Mouse (Mus musculus) limb, embryonic 11.5 days (tissue): ENCODE results near the gene Gm20219. TPM values are rescaled to one million over a fixed set of nuclear protein-coding genes. Genes with fewer than 3 reads are reported as not detected.

Experiments
- ATAC-seq: fragments of 200-750 bp; cut with Nextera tagmentation; 2 replicates; pipeline ENCODE4 v1.8.0; 2017; ENCODE audit warnings: low read depth; ENCODE audit not compliant: insufficient number of reproducible peaks, low FRiP score, low TSS enrichment
- DNase-seq: peaks from one replicate; pipeline ENCODE4 v3.0.0-alpha.2; 2015; ENCODE audit warnings: low spot score
- H3K27ac ChIP-seq: fragments of 300-500 bp; sonication (generic); replicated peaks from 2 replicates; pipeline ENCODE4 v1.5.1; 2014; ENCODE audit warnings: low read depth, mild to moderate bottlenecking, low read length
- H3K27me3 ChIP-seq: fragments of 300-500 bp; sonication (generic); 2 replicates; pipeline ENCODE4 v1.6.1; 2014; ENCODE audit warnings: mild to moderate bottlenecking, low read length, mixed read lengths; ENCODE audit not compliant: control insufficient read depth, insufficient read depth
- H3K36me3 ChIP-seq: fragments of 300-500 bp; sonication (generic); 2 replicates; pipeline ENCODE4 v1.6.1; 2014; ENCODE audit warnings: mild to moderate bottlenecking, low read length, moderate library complexity, mixed read lengths; ENCODE audit not compliant: control insufficient read depth, insufficient read depth
- H3K4me1 ChIP-seq: fragments of 300-500 bp; sonication (generic); 2 replicates; pipeline ENCODE4 v1.6.1; 2014; ENCODE audit warnings: low read length, mixed read lengths; ENCODE audit not compliant: control insufficient read depth, insufficient read depth
- H3K4me2 ChIP-seq: fragments of 300-500 bp; sonication (generic); 2 replicates; pipeline ENCODE4 v1.6.1; 2014; ENCODE audit warnings: low read depth, mild to moderate bottlenecking, moderate library complexity; ENCODE audit not compliant: severe bottlenecking
- H3K4me3 ChIP-seq: fragments of 300-500 bp; sonication (generic); 2 replicates; pipeline ENCODE4 v1.5.1; 2014; ENCODE audit warnings: low read depth, low read length
- H3K9ac ChIP-seq: fragments of 300-500 bp; sonication (generic); 2 replicates; pipeline ENCODE4 v1.6.1; 2014; ENCODE audit warnings: mild to moderate bottlenecking, low read length
- H3K9me3 ChIP-seq: fragments of 300-500 bp; sonication (generic); 2 replicates; pipeline ENCODE4 v1.6.1; 2016; ENCODE audit warnings: low read length; ENCODE audit not compliant: control insufficient read depth
- WGBS: fragments of 180-500 bp; shearing (Covaris S2); extraction: QIAGEN DNeasy Blood & Tissue Kit; methylation state at CpG from one replicate; pipeline ENCODE4 v1.1.7; 2014; 5-methylcytosine and 5-hydroxymethylcytosine counted together
- polyA plus RNA-seq: library from polyadenylated mRNA; unstranded; fragments of >200 nt; fragmentation: Nextera tagmentation; extraction: Ambion mirVana; gene quantifications from 2 replicates; pipeline ENCODE4 v1.2.1, GENCODE M21; 2014

Gene Gm20219
- polyA plus RNA-seq, 1 experiment from 2014 or later: 0.73 TPM

DNA sequence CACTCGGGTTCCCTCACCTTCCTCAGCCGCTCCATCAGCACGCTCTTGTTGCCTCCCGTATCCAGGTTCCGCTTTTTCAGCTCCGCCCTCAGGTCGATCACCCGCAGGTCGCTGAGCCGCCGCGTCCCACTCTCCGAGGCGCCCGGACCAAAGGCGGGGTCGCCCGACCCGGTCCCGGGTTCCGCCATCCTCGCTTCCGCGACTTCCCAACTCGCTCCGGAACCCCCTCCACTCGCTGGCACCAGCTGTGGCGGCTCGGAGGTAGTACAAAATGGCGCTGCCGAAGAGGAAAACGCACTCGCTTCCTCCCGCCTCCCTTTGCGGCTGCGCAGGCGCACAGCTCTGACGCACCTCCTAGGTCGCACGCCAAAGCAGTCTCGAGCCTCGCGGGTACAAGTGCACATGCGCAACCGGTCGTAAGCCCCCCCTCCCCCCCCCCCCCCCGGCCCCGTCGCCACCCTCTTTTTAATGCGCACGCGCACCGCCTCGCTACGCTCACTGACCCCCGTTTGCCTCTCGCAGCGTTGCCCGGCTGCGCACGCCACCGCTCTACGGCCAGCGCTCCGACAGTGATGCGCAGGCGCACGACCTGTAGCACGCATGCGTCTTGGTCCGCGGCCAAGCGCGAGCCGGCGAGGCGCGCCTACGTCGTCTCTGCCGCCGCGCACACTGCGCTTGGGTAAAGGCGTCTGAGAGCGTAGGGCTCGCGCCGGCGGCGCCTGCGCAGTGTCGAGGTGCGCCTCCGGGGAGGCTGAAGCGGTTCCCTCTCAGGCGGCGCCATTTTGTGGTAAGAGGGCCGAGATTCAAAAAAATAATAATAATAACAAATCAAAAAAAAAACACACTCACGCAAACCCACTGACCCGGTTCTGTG, 30.3 kb upstream of the Gm20219 start, which contains the start of the genes Safb2 and Safb:
TSS of gene Safb2 (minus strand) at position 329 of the 874 bp plus-strand sequence.
TSS of gene Safb (plus strand) at position 569 of the 874 bp plus-strand sequence.
- ATAC-seq: peak; percentile 95
- H3K4me1 ChIP-seq: peaks cover 26% of the 10 kb centered on the region
- peaks cover 38% of the 10 kb centered on the region for H3K36me3 ChIP-seq

DNA sequence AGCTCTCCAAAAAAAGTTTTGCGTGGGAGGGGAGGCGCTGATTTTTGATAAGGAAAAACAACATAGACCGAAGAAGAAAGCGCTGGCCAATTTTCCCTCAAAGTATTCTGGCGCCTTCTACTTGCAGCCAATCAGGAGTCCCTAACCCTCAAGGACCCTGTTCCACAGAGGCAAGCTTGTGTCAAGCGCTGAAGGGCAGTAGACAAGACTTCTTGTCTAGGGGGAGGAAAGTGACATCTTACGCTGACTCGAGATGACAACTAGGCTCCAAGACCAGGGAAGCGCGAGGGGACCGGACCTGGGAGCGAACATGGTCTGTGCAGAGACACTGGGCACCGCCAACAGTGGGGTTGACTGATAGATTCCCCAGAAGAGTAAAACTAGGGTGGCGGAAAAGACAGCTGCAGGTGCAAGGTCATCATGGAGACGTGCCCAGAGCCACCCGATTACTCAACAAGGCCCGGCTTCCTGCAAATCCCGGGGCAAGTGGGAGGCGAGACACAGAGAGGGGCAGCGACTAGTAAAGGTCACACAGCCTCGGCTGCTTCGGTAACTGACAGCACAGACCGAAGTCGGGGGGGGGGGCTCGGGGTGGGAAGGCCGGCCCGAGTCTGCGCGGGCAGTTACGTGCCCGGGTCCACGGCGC, 29.5 kb upstream of the Gm20219 start:
- Histone ChIP-seq H3K36me3 (peaks cover 34% of the 10 kb centered on the region), H3K9me3 (no peaks in the 10 kb centered on the region), H3K4me1 (peaks cover 26% of the 10 kb centered on the region), H3K4me2 (peak overlapping the region; percentile 89), H3K27me3 (no peaks in the 10 kb centered on the region), H3K9ac (peak overlapping the region; percentile 86), H3K27ac (peak overlapping the region; percentile 87), H3K4me3 (peak overlapping the region; percentile 96)
- DNase-seq (no peak), ATAC-seq (peak; percentile 14)
- WGBS: 5% methylated on average over 33 of the region's 33 CpGs

More for the DNA sequence above, 30.3 kb upstream of the Gm20219 start, which contains the start of the genes Safb2 and Safb:
- Histone ChIP-seq H3K9me3 (no peaks in the 10 kb centered on the region), H3K4me2 (peak within 1 kb of the TSS; percentile 89), H3K9ac (peak within 1 kb of the TSS; percentile 91), H3K4me3 (peak within 1 kb of the TSS; percentile 96), H3K27me3 (no peaks in the 10 kb centered on the region), H3K27ac (peak within 1 kb of the TSS; percentile 87)
- WGBS: under 1% methylated on average over 74 of the region's 101 CpGs
- DNase-seq: peak; percentile 98

DNA sequence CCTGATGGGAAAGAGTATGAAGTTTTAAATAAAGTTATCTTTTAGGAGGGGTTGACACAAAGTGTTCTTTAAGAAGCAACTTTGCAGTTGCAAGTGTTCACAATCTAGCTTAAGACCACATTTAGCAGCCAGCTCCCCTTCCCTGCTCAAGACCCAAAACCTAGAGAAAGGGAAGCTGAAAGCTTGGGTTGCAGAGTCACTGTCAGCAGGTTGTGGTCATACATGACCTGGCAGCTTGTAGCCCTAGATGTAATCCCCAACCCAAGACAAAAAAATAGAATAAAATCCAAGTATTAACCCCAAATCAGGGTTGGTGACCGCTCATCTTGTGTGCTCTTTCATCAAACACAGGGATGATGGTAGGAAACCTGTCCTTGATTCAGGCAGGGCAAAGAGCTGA, 28.9 kb upstream of the Gm20219 start:
- H3K9me3 ChIP-seq: no peaks in the 10 kb centered on the region
- H3K4me3 ChIP-seq: peak overlapping the region; percentile 96
- no peaks in the 10 kb centered on the region for H3K27me3 ChIP-seq
- H3K4me1 ChIP-seq: peaks cover 26% of the 10 kb centered on the region
- DNase-seq: no peak
- peak overlapping the region; percentile 86 for H3K9ac ChIP-seq
- 79% methylated on average over 1 of the region's 1 CpGs for WGBS
- peaks cover 36% of the 10 kb centered on the region for H3K36me3 ChIP-seq
- H3K4me2 ChIP-seq: peak overlapping the region; percentile 89
- no peak overlapping the region for H3K27ac ChIP-seq
- no peak for ATAC-seq

DNA sequence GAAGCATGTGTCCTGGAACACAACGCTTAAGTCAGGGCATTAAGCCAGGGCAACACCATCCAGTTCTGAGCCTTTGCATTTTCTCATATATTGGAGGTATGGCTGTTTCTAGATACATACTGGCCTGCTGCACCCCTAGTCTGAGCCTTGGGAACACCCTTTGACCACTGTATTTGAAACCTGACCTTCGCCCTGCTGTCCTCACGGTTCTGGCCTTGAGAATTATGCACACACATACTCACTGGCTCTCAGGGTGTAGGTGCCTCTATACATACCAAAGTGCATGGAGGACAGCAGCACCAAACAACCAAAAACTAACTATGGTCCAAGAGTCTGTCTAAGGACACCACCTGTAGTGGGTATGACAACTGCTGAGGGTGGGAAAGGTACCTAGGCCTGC, 18.8 kb upstream of the Gm20219 start:
- no peak overlapping the region for H3K4me2 ChIP-seq
- WGBS: 90% methylated on average over 3 of the region's 3 CpGs
- H3K4me3 ChIP-seq: no peak overlapping the region
- no peaks in the 10 kb centered on the region for H3K9me3 ChIP-seq
- no peak overlapping the region for H3K27ac ChIP-seq
- H3K36me3 ChIP-seq: peaks cover 50% of the 10 kb centered on the region
- H3K9ac ChIP-seq: no peak overlapping the region
- H3K4me1 ChIP-seq: no peaks in the 10 kb centered on the region
- H3K27me3 ChIP-seq: no peaks in the 10 kb centered on the region
- DNase-seq (no peak), ATAC-seq (no peak)

DNA sequence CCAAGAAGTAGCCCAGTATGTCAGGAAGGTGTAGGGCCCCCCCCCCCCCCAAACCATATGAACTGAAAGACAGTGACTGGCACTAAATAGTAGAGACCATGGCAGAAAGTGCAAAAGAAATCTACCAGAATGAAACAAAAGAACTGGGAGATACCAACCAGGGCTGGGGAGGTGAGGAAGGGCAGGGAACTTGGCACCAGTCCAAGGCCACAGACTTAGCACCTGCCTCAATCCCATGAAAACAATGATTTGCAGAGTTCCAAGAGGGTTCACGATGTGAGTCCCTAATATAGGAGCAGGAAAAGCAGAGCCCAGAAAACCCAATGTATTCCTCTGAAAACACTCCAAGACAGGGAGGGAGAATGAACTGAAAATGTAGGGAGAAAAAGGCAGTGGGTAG, 18.0 kb upstream of the Gm20219 start:
- Histone ChIP-seq H3K27me3 (no peaks in the 10 kb centered on the region), H3K27ac (no peak overlapping the region), H3K9me3 (no peaks in the 10 kb centered on the region), H3K4me1 (no peaks in the 10 kb centered on the region), H3K9ac (no peak overlapping the region), H3K36me3 (peaks cover 50% of the 10 kb centered on the region), H3K4me2 (no peak overlapping the region), H3K4me3 (no peak overlapping the region)
- WGBS: 93% methylated on average over 1 of the region's 1 CpGs
- no peak for ATAC-seq
- DNase-seq: no peak

DNA sequence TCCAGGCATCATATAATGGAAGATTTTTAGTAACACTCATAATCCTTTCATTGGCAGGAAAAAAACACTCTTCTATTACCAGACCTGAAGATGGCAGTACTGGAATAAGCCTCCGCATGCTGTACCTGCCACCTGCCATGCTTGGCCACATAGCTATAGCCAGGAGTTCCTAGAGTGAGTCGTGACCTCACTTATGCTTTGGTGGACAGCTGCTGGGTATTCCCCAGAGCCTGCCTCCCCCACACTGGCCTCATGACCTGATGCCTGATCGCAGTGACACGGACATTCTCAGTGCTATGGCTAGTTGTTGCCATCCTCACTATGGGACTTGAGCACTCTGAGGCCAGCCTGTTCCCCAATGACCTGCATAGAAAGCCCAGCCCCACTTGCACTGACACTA, 16.1 kb upstream of the Gm20219 start:
- 91% methylated on average over 4 of the region's 4 CpGs for WGBS
- ATAC-seq: no peak
- Histone ChIP-seq H3K4me1 (no peaks in the 10 kb centered on the region), H3K9ac (no peak overlapping the region), H3K4me3 (no peak overlapping the region), H3K9me3 (no peaks in the 10 kb centered on the region), H3K36me3 (peaks cover 59% of the 10 kb centered on the region), H3K27ac (no peak overlapping the region), H3K27me3 (no peaks in the 10 kb centered on the region), H3K4me2 (no peak overlapping the region)
- no peak for DNase-seq

DNA sequence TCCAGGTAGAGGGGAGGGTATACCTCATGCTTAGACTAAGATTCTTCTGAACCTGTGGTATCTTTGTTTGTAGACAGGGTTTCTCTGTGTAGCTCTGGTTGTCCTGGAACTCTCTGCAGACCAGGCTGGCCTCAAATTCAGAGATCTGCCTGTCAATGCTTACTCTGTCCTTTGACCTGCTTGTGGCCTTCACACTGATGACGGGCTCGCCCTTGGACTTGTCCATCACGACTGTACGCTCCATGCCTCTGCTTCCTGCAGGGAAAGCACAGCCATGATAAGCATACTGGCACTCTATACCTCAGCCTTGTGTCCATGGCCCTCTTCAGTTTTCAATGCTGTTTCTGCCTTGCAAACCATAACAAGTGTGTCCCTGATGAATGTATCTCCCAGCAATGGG, 13.2 kb upstream of the Gm20219 start:
- ATAC-seq (no peak), DNase-seq (no peak)
- Histone ChIP-seq H3K27ac (no peak overlapping the region), H3K4me2 (no peak overlapping the region), H3K9me3 (no peaks in the 10 kb centered on the region), H3K4me3 (no peak overlapping the region), H3K4me1 (no peaks in the 10 kb centered on the region), H3K27me3 (no peaks in the 10 kb centered on the region), H3K9ac (no peak overlapping the region), H3K36me3 (peaks cover 76% of the 10 kb centered on the region)
- WGBS: 95% methylated on average over 4 of the region's 4 CpGs

DNA sequence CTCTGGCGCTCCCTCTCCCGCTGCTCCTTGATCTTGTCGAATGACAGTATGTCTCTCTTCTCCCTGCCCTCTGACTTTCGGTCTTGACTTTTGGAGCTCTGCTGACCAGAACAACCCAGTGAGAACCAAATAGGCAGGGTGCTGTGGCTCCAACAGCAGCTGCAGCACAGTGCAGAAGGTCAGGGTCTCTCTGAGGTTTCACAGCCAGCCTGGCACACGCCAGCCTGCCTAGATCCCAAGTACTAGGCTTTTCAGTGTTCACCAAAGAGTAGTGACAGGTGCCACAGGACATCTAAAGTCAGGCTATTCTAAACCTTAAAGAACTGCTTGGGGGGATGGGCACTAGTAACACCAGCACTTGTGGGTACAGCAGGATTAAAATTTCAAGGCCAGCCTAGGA, 12.7 kb upstream of the Gm20219 start:
- Histone ChIP-seq H3K4me1 (no peaks in the 10 kb centered on the region), H3K4me2 (no peak overlapping the region), H3K27me3 (no peaks in the 10 kb centered on the region), H3K9me3 (no peaks in the 10 kb centered on the region), H3K27ac (no peak overlapping the region), H3K4me3 (no peak overlapping the region), H3K9ac (no peak overlapping the region), H3K36me3 (peaks cover 77% of the 10 kb centered on the region)
- DNase-seq (no peak), ATAC-seq (no peak)
- WGBS: 94% methylated on average over 5 of the region's 5 CpGs
